Mouse (Mus musculus): ENCODE data around the gene Agap1.
A peak's percentile ranks its signal among the peaks of the same experiment; 100 is the strongest.

Agap1 gene

GRCm38 (mm10) chr1:89621952-89622351, 167.3 kb downstream of the Agap1 start:
- DNase-seq = peak; percentile 76

GRCm38 (mm10) chr1:89622801-89623200, 168.2 kb downstream of the Agap1 start:
- no peak for DNase-seq

GRCm38 (mm10) chr1:89625312-89625711, 170.7 kb downstream of the Agap1 start:
- DNase-seq = no peak

DNA sequence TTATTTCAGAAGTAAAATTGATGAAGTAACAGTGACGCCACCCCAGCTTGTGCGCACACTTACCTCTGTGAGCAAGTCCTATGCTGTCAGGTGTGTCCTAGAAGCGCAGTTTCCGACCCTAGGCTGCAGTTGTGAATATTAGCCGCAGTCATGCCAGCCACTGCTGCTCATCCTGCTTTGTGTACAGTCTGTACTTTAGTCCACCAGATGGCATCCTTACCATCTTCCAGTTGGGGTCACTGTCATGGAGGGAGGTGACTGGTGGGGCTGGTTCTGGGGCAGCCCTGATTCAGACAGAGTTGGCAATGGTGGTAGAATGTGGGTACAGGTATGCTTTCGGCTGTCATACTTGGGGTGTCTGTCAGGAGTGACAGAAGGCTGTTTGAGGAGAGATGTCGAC, 171.4 kb downstream of the Agap1 start:
- no peak for DNase-seq

- peak; percentile 51 for DNase-seq
Measured at GRCm38 (mm10) chr1:89626940-89627339, 172.3 kb downstream of the Agap1 start.

DNA sequence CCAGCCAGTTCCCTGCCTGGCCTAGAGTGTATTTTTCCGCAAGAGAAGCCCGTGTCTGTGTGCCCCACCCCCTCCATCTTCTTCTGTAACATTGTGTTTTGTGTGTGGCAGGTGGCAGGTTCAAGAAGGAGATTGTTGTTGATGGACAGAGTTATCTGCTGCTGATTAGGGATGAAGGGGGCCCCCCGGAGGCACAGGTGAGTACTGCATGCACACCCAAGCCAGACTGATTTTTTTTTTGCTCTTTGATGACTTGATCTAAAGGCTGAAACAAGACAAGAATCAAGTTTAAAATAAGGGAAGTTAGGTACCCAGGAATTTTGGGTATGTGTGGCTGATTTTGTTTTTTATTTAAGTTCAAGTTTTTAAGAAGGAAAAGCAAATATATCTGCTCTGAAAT, 173.0 kb downstream of the Agap1 start:
- DNase-seq = no peak

GRCm38 (mm10) chr1:89630836-89631235, 176.2 kb downstream of the Agap1 start:
- DNase-seq = no peak

- peak; percentile 53 for DNase-seq
Measured at GRCm38 (mm10) chr1:89631747-89632146, 177.1 kb downstream of the Agap1 start.

DNA sequence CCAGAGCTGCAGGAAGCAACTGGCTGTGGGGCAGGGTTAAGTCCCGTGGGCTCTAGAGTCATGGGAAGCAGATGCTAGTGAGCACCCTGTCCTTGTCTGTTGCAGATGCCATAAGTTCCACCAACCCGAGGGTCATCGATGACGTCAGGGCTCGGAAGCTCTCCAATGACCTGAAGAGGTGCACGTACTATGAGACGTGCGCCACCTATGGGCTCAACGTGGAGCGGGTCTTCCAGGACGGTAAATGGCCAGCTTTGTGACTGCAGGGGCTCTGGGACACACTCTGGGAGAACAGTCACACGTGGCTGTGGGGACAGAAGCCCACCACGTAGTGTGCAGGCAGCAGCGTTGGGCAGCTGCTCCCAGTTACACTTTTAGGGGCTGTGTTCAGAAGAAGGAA, 179.4 kb downstream of the Agap1 start:
- DNase-seq = no peak

GRCm38 (mm10) chr1:89635131-89635530, 180.5 kb downstream of the Agap1 start:
- DNase-seq = no peak

DNA sequence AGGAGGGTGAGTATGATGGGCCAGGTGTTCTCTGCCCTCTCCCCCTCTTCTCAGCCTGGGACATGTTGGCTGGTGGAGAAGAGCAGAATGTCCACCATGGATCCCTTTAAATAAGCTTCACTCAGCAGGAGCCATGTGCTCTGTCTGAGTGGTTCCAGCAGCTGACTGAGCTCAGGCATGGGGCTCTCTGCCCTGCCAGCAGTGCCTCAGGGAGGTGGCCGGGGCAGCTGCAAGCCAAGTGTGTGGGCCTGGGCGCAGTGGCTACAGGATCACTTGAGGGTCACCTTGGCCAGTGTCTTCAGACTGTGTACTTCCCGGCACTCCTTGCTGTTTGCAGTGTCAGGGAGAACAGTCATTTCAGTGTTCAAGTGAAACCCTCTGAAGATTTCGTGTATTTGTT, 183.1 kb downstream of the Agap1 start:
- no peak for DNase-seq

DNA sequence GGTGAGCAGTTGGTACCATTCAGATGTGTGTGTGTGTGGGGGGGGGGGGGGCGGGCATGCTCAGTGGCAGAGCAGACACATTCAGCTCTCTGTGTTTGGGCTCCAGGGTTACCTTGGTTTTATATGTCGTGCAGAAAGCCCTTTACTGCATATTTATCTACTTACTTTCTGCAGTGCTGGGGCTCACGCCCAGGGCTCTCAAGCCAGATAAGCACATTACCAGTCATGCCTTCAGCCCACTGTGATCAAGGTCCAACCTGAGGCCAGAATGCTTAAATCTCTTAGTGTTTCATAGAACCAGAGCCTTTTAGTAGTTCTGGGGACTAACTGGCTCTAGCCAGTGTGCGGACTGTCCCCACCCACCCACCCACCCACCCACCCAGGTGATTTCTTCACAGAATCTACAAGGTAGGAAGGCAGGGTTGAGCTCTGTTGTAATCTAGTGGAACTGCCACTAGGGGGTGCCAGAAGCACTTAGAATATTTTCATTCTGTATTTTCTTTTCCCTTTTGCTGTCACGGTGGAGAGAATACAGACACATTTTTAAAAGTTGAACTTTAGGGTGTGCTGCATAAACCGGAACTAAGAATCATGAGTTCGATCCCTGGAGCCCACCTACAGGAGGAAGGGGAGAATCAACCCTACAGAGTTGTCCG, 189.0 kb downstream of the Agap1 start:
- peak; percentile 56 for DNase-seq

GRCm38 (mm10) chr1:89644120-89644519, 189.5 kb downstream of the Agap1 start:
- DNase-seq = peak; percentile 77

GRCm38 (mm10) chr1:89646326-89647018, 191.9 kb downstream of the Agap1 start:
- DNase-seq = peak; percentile 87

DNA sequence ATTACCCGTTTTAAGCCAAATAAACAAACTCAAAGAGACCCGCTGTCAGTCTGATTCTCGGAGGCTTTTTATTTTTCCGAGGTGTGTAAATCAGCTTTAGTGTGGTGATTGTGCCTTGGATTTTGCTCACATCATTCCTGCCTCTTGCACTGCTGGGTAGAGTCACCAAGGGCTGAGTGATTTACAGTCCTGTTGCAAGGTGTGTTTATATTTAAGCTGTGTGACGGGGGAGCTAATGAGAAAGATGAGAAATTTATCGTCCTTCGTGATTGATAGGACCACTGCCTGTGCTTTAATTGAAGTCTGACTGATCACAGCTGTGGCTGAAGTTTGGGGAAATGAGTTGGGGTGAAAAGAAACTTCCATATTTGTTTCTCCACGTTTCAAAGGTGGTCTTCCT, 192.9 kb downstream of the Agap1 start:
- no peak for DNase-seq

DNA sequence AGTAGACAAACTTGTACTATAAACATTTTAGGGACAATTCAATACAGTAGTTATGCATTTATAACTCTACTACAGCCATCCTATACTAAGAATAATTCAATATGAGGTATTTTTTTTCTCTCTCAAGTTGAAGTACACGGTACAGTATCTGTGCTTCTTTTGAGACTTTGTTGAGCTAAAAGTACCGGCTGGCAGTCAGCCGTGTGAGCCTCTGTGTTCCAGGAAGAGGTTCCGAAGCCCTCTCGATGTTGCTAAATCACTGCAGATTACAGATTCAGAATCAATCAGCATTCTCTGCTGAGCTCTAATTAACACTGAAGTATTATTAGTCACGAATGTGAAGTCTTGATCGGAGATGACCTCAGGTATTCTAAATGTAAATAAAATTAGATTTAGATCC, 196.0 kb downstream of the Agap1 start:
- no peak for DNase-seq

GRCm38 (mm10) chr1:89656167-89656566, 201.6 kb downstream of the Agap1 start:
- DNase-seq = no peak

GRCm38 (mm10) chr1:89656643-89657321, 202.2 kb downstream of the Agap1 start:
- DNase-seq = peak; percentile 44

DNA sequence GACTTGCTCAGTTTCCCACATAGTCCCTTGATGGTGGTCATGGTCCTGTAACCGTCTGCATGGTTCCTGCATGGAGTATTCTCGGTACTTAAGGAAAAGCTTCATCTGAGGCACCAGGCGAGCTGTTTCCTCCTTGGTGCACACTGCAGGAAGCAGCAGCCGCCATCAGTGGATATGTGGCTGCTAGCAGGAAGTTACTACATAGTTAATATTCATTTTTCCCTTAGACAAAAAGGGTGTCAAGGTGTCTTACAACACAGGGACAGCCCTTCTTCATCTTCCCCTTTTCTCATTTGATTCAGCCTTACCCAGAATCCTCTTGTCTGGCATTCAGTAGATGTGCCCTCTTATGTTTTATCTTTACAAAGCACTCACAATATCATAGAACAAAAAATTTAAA, 206.2 kb downstream of the Agap1 start:
- no peak for DNase-seq

DNA sequence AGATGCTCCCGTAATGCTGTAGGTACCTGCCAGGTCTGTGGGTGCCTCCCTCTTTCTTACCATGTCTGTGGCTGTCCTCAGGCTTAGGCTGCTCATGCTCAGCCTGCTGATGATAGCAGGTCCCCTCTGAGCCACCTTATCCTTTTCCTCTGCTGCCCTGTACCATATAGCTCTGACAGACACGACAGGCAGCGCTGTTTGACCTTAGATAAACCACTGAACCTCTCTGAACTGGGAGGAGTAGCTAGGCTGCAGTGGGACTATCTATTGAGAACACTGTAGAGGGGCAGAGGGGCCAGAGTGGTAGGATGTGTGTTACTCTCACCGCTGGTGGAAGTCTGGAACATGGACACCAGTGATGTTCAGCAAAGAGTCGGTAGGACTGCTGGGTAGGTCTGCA, 211.5 kb downstream of the Agap1 start:
- no peak for DNase-seq

GRCm38 (mm10) chr1:89667387-89667786, 212.8 kb downstream of the Agap1 start:
- no peak for DNase-seq

DNA sequence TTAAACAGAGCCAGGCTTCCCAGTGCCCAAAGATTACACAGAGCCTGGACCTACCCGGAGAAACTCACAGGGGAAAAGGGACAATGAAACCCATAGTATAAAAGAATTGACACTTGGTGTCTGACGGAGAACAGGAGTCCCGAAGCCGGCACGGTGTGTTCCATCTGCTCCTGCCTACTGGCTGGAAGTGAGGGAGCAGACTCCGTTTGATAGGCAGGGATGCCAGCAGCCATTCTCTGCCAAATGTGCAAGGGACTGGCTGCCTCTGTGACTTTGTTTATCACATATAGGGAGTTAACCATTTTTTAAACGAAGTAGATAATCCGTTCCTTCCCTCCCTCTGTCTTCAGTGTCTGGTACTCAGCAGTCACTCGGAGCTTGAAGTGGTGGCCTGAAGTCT, 214.0 kb downstream of the Agap1 start:
- no peak for DNase-seq

DNA sequence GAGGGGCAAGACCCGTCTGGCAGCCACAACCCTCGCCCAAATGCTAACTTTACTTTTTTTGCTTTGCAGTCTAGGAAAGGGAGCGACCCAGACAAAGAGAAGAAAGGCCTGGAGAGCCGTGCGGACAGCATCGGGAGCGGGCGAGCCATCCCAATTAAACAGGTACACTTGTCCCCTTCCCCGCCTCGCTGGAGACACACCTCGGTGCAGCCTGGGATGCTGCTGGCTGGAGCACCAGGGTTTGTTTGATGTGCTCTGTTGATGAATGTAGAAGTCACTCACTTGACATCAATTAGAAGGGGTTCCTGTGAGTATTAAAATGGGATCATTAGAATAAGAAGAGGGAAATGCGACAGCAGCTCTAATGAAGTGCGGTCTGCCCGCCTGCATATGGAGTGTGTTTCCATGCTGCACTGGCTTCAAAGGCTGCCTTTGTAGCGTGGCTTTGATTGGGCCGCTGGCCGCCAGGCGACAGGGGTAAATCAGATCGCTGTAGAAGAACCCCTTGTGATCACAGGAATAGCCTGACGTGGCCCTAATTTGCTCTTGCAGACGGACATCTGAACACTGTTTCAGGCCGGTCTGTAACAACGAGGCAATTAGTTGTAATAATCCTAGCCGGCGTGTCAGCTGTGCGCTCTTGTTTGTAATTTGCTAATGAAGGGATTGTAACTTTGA, 216.6 kb downstream of the Agap1 start:
- no peak for DNase-seq

- no peak for DNase-seq
Measured at GRCm38 (mm10) chr1:89673071-89673470, 218.5 kb downstream of the Agap1 start.
